Mouse (Mus musculus) liver, embryonic 14.5 days (tissue): ENCODE results near the gene Elavl2. TPM values are rescaled to one million over a fixed set of nuclear protein-coding genes. Genes with fewer than 3 reads are reported as not detected.
"Not testable (repeated sequence)": the region's sequence is repeated elsewhere in the genome, so short reads cannot be mapped to it uniquely, and the experiment has no call there.

Experiments used
- ATAC-seq: fragments of 200-750 bp; cut with Nextera tagmentation; 2 replicates; pipeline ENCODE4 v1.8.0; 2017; ENCODE audit warnings: moderate number of reproducible peaks, mild to moderate bottlenecking, moderate library complexity; ENCODE audit not compliant: insufficient read depth
- DNase-seq, 3 experiments: peaks; one replicate each; pipeline ENCODE4 v3.0.0-alpha.2; 2012 to 2013; ENCODE audit warnings: low read depth in 3 of 3, low spot score in 3 of 3
- H3K27ac ChIP-seq: fragments of 300-500 bp; sonication (generic); 2 replicates; pipeline ENCODE4 v1.5.1; 2014; ENCODE audit warnings: moderate library complexity, mild to moderate bottlenecking, control low read depth, inconsistent platforms
- H3K27me3 ChIP-seq: fragments of 300-500 bp; sonication (generic); 2 replicates; pipeline ENCODE4 v1.6.1; 2014; ENCODE audit warnings: mild to moderate bottlenecking, low read length, moderate library complexity; ENCODE audit not compliant: control insufficient read depth, insufficient read depth
- H3K36me3 ChIP-seq: fragments of 300-500 bp; sonication (generic); replicated peaks from 2 replicates; pipeline ENCODE4 v1.6.1; 2014; ENCODE audit warnings: low read depth; ENCODE audit not compliant: control insufficient read depth, insufficient read depth
- H3K4me1 ChIP-seq, 2 experiments: fragments of 200-500 bp in 1 of 2; fragments of 300-500 bp in 1 of 2; sonication (generic) in 1 of 2; replicated peaks; 2 replicates each; pipeline ENCODE4 v1.6.1; 2012 to 2014; ENCODE audit warnings: antibody characterized with exemption in 1 of 2, inconsistent platforms in 1 of 2, low read length in 1 of 2; ENCODE audit not compliant: control insufficient read depth in 2 of 2, insufficient read depth in 2 of 2
- H3K4me2 ChIP-seq: fragments of 300-500 bp; sonication (generic); 2 replicates; pipeline ENCODE4 v1.6.1; 2014; ENCODE audit warnings: low read depth, mild to moderate bottlenecking, control low read depth, moderate library complexity
- H3K4me3 ChIP-seq, 2 experiments: fragments of 200-500 bp in 1 of 2; fragments of 300-500 bp in 1 of 2; sonication (generic) in 1 of 2; 2 replicates each; pipeline ENCODE4 v1.5.1; 2012 to 2014; ENCODE audit warnings: low read depth in 2 of 2, low read length in 2 of 2, mild to moderate bottlenecking in 2 of 2, control low read depth in 1 of 2, inconsistent platforms in 1 of 2, moderate library complexity in 1 of 2; ENCODE audit not compliant: insufficient read depth in 1 of 2
- H3K9ac ChIP-seq: fragments of 300-500 bp; sonication (generic); replicated peaks from 2 replicates; pipeline ENCODE4 v1.6.1; 2014; ENCODE audit warnings: mild to moderate bottlenecking, control low read depth, moderate library complexity
- H3K9me3 ChIP-seq: fragments of 300-500 bp; sonication (generic); 2 replicates; pipeline ENCODE4 v1.6.1; 2016; ENCODE audit warnings: low read length, mixed read lengths; ENCODE audit not compliant: control insufficient read depth
- CTCF ChIP-seq: IDR thresholded peaks from 2 replicates; pipeline ENCODE4 v1.5.1; 2016; ENCODE audit warnings: antibody characterized with exemption, low read depth, control low read depth
- EP300 ChIP-seq: IDR thresholded peaks from 2 replicates; pipeline ENCODE4 v1.6.1; 2016; ENCODE audit warnings: antibody characterized with exemption, low read depth
- WGBS: fragments of 180-500 bp; shearing (Covaris S2); extraction: QIAGEN DNeasy Blood & Tissue Kit; methylation state at CpG from one replicate; pipeline ENCODE4 v1.1.7; 2014; ENCODE audit not compliant: insufficient replicate concordance; 5-methylcytosine and 5-hydroxymethylcytosine counted together
- polyA plus RNA-seq, 2 experiments: library from polyadenylated mRNA; depleted of rRNA in 1 of 2; stranded (reverse) in 1 of 2; unstranded in 1 of 2; fragments of >200 nt; fragmentation: Nextera tagmentation in 1 of 2; extraction: Ambion mirVana in 1 of 2; gene quantifications; 2 replicates each; pipeline versions ENCODE4 v1.2.1 to v1.2.3; 2012 to 2014

Elavl2 gene
- polyA plus RNA-seq, 2 experiments = 0.03 to 0.32 TPM

- ATAC-seq (no peak), DNase-seq (no peak)
- 64% methylated on average over 4 of the region's 4 CpGs for WGBS
- Histone ChIP-seq H3K9me3 (no peaks in the 10 kb centered on the region), H3K9ac (no peak overlapping the region), H3K27ac (no peak overlapping the region), H3K27me3 (no peaks in the 10 kb centered on the region), H3K4me1 (no peaks in the 10 kb centered on the region), H3K36me3 (no peaks in the 10 kb centered on the region), H3K4me3 (no peak overlapping the region), H3K4me2 (no peak overlapping the region)
- TF ChIP-seq CTCF (no peak), EP300 (no peak)
Observed at GRCm38 (mm10) chr4:91260622-91261021, 140.0 kb downstream of the Elavl2 start.

GRCm38 (mm10) chr4:91248650-91249049, 151.9 kb downstream of the Elavl2 start:
- no peak overlapping the region for H3K4me3 ChIP-seq
- DNase-seq (no peak), ATAC-seq (no peak)
- H3K36me3 ChIP-seq = no peaks in the 10 kb centered on the region
- no peak overlapping the region for H3K27ac ChIP-seq
- no peaks in the 10 kb centered on the region for H3K9me3 ChIP-seq
- H3K4me1 ChIP-seq = no peaks in the 10 kb centered on the region
- H3K4me2 ChIP-seq = no peak overlapping the region
- WGBS = 58% methylated on average over 1 of the region's 1 CpGs
- no peak overlapping the region for H3K9ac ChIP-seq
- H3K27me3 ChIP-seq = no peaks in the 10 kb centered on the region
- TF ChIP-seq EP300 = no peak
- TF ChIP-seq CTCF = no peak

- not testable (repeated sequence) for H3K27me3 ChIP-seq, H3K9me3 ChIP-seq, H3K4me1 ChIP-seq, ATAC-seq, H3K9ac ChIP-seq, DNase-seq, H3K4me3 ChIP-seq, H3K27ac ChIP-seq, H3K36me3 ChIP-seq, H3K4me2 ChIP-seq
- 60% methylated on average over 4 of the region's 8 CpGs for WGBS
Observed at GRCm38 (mm10) chr4:91245136-91245535, 155.4 kb downstream of the Elavl2 start.

- Histone ChIP-seq H3K9ac (no peak overlapping the region), H3K4me1 (no peaks in the 10 kb centered on the region), H3K27ac (no peak overlapping the region), H3K4me2 (no peak overlapping the region), H3K27me3 (no peaks in the 10 kb centered on the region), H3K4me3 (no peak overlapping the region), H3K9me3 (no peaks in the 10 kb centered on the region), H3K36me3 (no peaks in the 10 kb centered on the region)
- DNase-seq (no peak), ATAC-seq (no peak)
- 64% methylated on average over 9 of the region's 9 CpGs for WGBS
- no peak for TF ChIP-seq CTCF
- no peak for TF ChIP-seq EP300
Observed at GRCm38 (mm10) chr4:91244554-91244953, 156.0 kb downstream of the Elavl2 start.

GRCm38 (mm10) chr4:91243896-91244295, 156.7 kb downstream of the Elavl2 start:
- WGBS = 72% methylated on average over 4 of the region's 4 CpGs
- no peak overlapping the region for H3K9ac ChIP-seq
- no peaks in the 10 kb centered on the region for H3K36me3 ChIP-seq
- no peak for DNase-seq
- no peaks in the 10 kb centered on the region for H3K9me3 ChIP-seq
- ATAC-seq = no peak
- H3K27me3 ChIP-seq = no peaks in the 10 kb centered on the region
- H3K4me3 ChIP-seq = no peak overlapping the region
- no peak for TF ChIP-seq EP300
- no peak for TF ChIP-seq CTCF
- no peaks in the 10 kb centered on the region for H3K4me1 ChIP-seq
- H3K4me2 ChIP-seq = no peak overlapping the region
- H3K27ac ChIP-seq = no peak overlapping the region
